Mouse (Mus musculus) 3134 (cell line): ENCODE measurements around the gene Fat3.

Experiments
- DNase-seq: peaks from one replicate; pipeline ENCODE4 v3.0.0-alpha.2; 2011; ENCODE audit warnings: low spot score; ENCODE audit not compliant: insufficient read length; ENCODE audit errors: extremely low read depth

Fat3 gene

GRCm38 (mm10) chr9:16036346-16036745 is 464.7 kb downstream of the Fat3 start:
- DNase-seq: no peak

GRCm38 (mm10) chr9:16029715-16030285 is 471.3 kb downstream of the Fat3 start:
- DNase-seq: no peak

- DNase-seq: no peak
These were observed 472.0 kb downstream of the Fat3 start for GRCm38 (mm10) chr9:16029066-16029465.

- DNase-seq: no peak
These were observed 472.6 kb downstream of the Fat3 start for GRCm38 (mm10) chr9:16028394-16028911.

GRCm38 (mm10) chr9:16026054-16026453 is 475.0 kb downstream of the Fat3 start:
- DNase-seq: no peak

- no peak for DNase-seq
These were observed 476.4 kb downstream of the Fat3 start for GRCm38 (mm10) chr9:16024706-16025105.

- no peak for DNase-seq
These were observed 487.0 kb downstream of the Fat3 start for GRCm38 (mm10) chr9:16014115-16014514.

- no peak for DNase-seq
These were observed 489.7 kb downstream of the Fat3 start for GRCm38 (mm10) chr9:16011382-16011781.

GRCm38 (mm10) chr9:16007516-16007915 is 493.6 kb downstream of the Fat3 start:
- no peak for DNase-seq

GRCm38 (mm10) chr9:16002991-16003390 is 498.1 kb downstream of the Fat3 start:
- DNase-seq: no peak

GRCm38 (mm10) chr9:15994762-15995161 is 506.3 kb downstream of the Fat3 start:
- DNase-seq: no peak

GRCm38 (mm10) chr9:15994177-15994576 is 506.9 kb downstream of the Fat3 start:
- DNase-seq: no peak

- DNase-seq: no peak
These were observed 508.8 kb downstream of the Fat3 start for GRCm38 (mm10) chr9:15992158-15992846.

GRCm38 (mm10) chr9:15978317-15978716 is 522.8 kb downstream of the Fat3 start:
- no peak for DNase-seq

- no peak for DNase-seq
These were observed 524.0 kb downstream of the Fat3 start for GRCm38 (mm10) chr9:15976959-15977663.

- no peak for DNase-seq
These were observed 525.1 kb downstream of the Fat3 start for GRCm38 (mm10) chr9:15975999-15976398.

- DNase-seq: no peak
These were observed 528.9 kb downstream of the Fat3 start for GRCm38 (mm10) chr9:15972201-15972600.

- DNase-seq: no peak
These were observed 529.7 kb downstream of the Fat3 start for GRCm38 (mm10) chr9:15971393-15971792.

GRCm38 (mm10) chr9:15964198-15964597 is 536.9 kb downstream of the Fat3 start:
- no peak for DNase-seq

GRCm38 (mm10) chr9:15962886-15963285 is 538.2 kb downstream of the Fat3 start:
- DNase-seq: no peak

GRCm38 (mm10) chr9:15958224-15958787 is 542.8 kb downstream of the Fat3 start:
- no peak for DNase-seq
